11 mouse cellular contexts compared by ENCODE assay signal in genomic region chr1:79999081-79999480, GRCm38 (mm10).
DNase-seq lines count a peak whose midpoint lies in the region; ATAC-seq and TF ChIP-seq lines count a peak whose summit lies in the region.
"Had no signal": no experiment of that assay in that cellular context is flagged by ENCODE, and none has a peak within 500 bp of the region (broad histone marks: within the 10 kb centered on the region; RNA-seq: fewer than 3 reads in every experiment).

No protein-coding gene starts in this region.

- H3K27ac ChIP-seq in kidney, adult 2 months (ENCODE audit: insufficient read depth, low read depth, low read length): no peak overlapping the region
- H3K27ac ChIP-seq in kidney, embryonic 15.5 days: no peak overlapping the region
- H3K27ac ChIP-seq: limb, embryonic 15.5 days; stomach, embryonic 15.5 days had no signal

- no peaks in the 10 kb centered on the region for H3K27me3 ChIP-seq in kidney, adult 2 months (replicated peaks; ENCODE audit: control insufficient read depth, insufficient read depth, low read length)
- no peaks in the 10 kb centered on the region for H3K27me3 ChIP-seq in kidney, embryonic 15.5 days
- H3K27me3 ChIP-seq: limb, embryonic 15.5 days; stomach, embryonic 15.5 days had no signal

- no peak overlapping the region for H3K9ac ChIP-seq in kidney, embryonic 15.5 days
- H3K9ac ChIP-seq: limb, embryonic 15.5 days; stomach, embryonic 15.5 days had no signal

- WGBS in kidney, adult 2 months: 75% methylated on average over 11 of the region's 11 CpGs
- WGBS in kidney, embryonic 15.5 days: 79% methylated on average over 11 of the region's 11 CpGs

- no peak overlapping the region for H3K4me3 ChIP-seq in kidney, adult 2 months (ENCODE audit: insufficient read depth, low read depth, low read length)
- no peak overlapping the region for H3K4me3 ChIP-seq in kidney, embryonic 15.5 days (replicated peaks)
- H3K4me3 ChIP-seq: limb, embryonic 15.5 days; stomach, embryonic 15.5 days had no signal

- intact Hi-C loops in heart, postnatal 14 days (cut with DNase I): loop anchor here (5.0 to 10.0 kb wide), 3 partner anchors 108 to 204 kb away; no protein-coding TSS in a partner anchor
- intact Hi-C loops in left cerebral cortex, postnatal 36 days (cut with DNase I): no loop called here

- peak; percentile 15 for DNase-seq in kidney, adult 2 months
- DNase-seq in adrenal gland, postnatal 14 days: peak; percentile 64
- peak; percentile 51 to 60 for DNase-seq in heart, postnatal 14 days
- peak; percentile 55 to 57 for DNase-seq in lung, postnatal 4 days
- DNase-seq in frontal cortex, postnatal 25 days (ENCODE audit: low spot score in 2 of 2): no peak
- DNase-seq in left cerebral cortex, postnatal 36 days (ENCODE audit: low spot score in 2 of 2): no peak

- H3K9me3 ChIP-seq in kidney, embryonic 15.5 days (replicated peaks): no peaks in the 10 kb centered on the region
- H3K9me3 ChIP-seq: limb, embryonic 15.5 days; stomach, embryonic 15.5 days had no signal

- no peaks in the 10 kb centered on the region for H3K36me3 ChIP-seq in kidney, adult 2 months (ENCODE audit: control insufficient read depth, insufficient read depth, low read length)
- no peaks in the 10 kb centered on the region for H3K36me3 ChIP-seq in kidney, embryonic 15.5 days
- H3K36me3 ChIP-seq: G1E; limb, embryonic 15.5 days; stomach, embryonic 15.5 days had no signal

- peak; percentile 48 for TF ChIP-seq CTCF in kidney, adult 2 months (conservative IDR thresholded peaks at IDR 0.05; ENCODE audit: insufficient read depth, insufficient read length, low read depth, low read length)

- ATAC-seq in kidney, embryonic 15.5 days (replicated peaks; ENCODE audit: low FRiP score): no peak
- ATAC-seq in monocyte, adult 5-6 weeks (replicated peaks; ENCODE audit: insufficient number of reproducible peaks, low FRiP score, low TSS enrichment, poor library complexity, severe bottlenecking): no peak

- no peak overlapping the region for H3K4me2 ChIP-seq in kidney, embryonic 15.5 days
- H3K4me2 ChIP-seq: limb, embryonic 15.5 days; stomach, embryonic 15.5 days had no signal

- no peaks in the 10 kb centered on the region for H3K4me1 ChIP-seq in kidney, adult 2 months (ENCODE audit: control insufficient read depth, insufficient read depth, low read length)
- H3K4me1 ChIP-seq in kidney, embryonic 15.5 days: no peaks in the 10 kb centered on the region
- H3K4me1 ChIP-seq: stomach, embryonic 15.5 days had no signal

- TF ChIP-seq POLR2A in kidney, adult 2 months (IDR thresholded peaks at IDR 0.05; ENCODE audit: low read depth, low read length): no peak

Comparison
In these comparisons a context has a peak if more than half of its experiments do, and no peak if none do; other contexts are left out.
1. DNase-seq: peak in kidney, adult 2 months (single experiment), adrenal gland, postnatal 14 days (single experiment), heart, postnatal 14 days (2 of 2) and lung, postnatal 4 days (2 of 2); none in frontal cortex, postnatal 25 days (0 of 2) and left cerebral cortex, postnatal 36 days (0 of 2).